Mouse (Mus musculus) forebrain, postnatal 0 days (tissue): Measurements from ENCODE around the gene Rab3a. TPM values are rescaled to one million over a fixed set of nuclear protein-coding genes. Genes with fewer than 3 reads are reported as not detected.

ENCODE experiments used
- ATAC-seq: fragments of 200-750 bp; cut with Nextera tagmentation; 2 replicates; pipeline ENCODE4 v1.8.0; 2017; ENCODE audit warnings: mild to moderate bottlenecking, moderate library complexity
- DNase-seq: peaks from one replicate; pipeline ENCODE4 v3.0.0-alpha.2; 2015
- H3K27ac ChIP-seq: fragments of 300-500 bp; sonication (generic); 2 replicates; pipeline ENCODE4 v1.5.1; 2014; ENCODE audit warnings: low read depth, mild to moderate bottlenecking, antibody characterized with exemption, low read length, moderate library complexity, mixed read lengths
- H3K27me3 ChIP-seq: fragments of 300-500 bp; sonication (generic); 2 replicates; pipeline ENCODE4 v1.6.1; 2014; ENCODE audit warnings: mild to moderate bottlenecking, low read length, mixed read lengths; ENCODE audit not compliant: insufficient read depth
- H3K36me3 ChIP-seq: fragments of 300-500 bp; sonication (generic); 2 replicates; pipeline ENCODE4 v1.6.1; 2014; ENCODE audit warnings: mild to moderate bottlenecking, moderate library complexity; ENCODE audit not compliant: insufficient read depth
- H3K4me1 ChIP-seq: fragments of 300-500 bp; sonication (generic); 2 replicates; pipeline ENCODE4 v1.6.1; 2014; ENCODE audit warnings: antibody characterized with exemption; ENCODE audit not compliant: insufficient read depth
- H3K4me2 ChIP-seq: fragments of 300-500 bp; sonication (generic); 2 replicates; pipeline ENCODE4 v1.6.1; 2014; ENCODE audit warnings: low read depth, mild to moderate bottlenecking, moderate library complexity
- H3K4me3 ChIP-seq: fragments of 300-500 bp; sonication (generic); 2 replicates; pipeline ENCODE4 v1.5.1; 2014; ENCODE audit warnings: low read depth, low read length, mixed read lengths
- H3K9ac ChIP-seq: fragments of 300-500 bp; sonication (generic); 2 replicates; pipeline ENCODE4 v1.6.1; 2014; ENCODE audit warnings: mild to moderate bottlenecking
- H3K9me3 ChIP-seq: fragments of 300-500 bp; sonication (generic); 2 replicates; pipeline ENCODE4 v1.6.1; 2016; ENCODE audit warnings: low read length
- CTCF ChIP-seq: sonication (generic); IDR thresholded peaks from 2 replicates; pipeline ENCODE4 v1.5.1; 2016; ENCODE audit warnings: antibody characterized with exemption, control low read depth, low read depth
- WGBS: fragments of 180-500 bp; shearing (Covaris S2); extraction: QIAGEN DNeasy Blood & Tissue Kit; methylation state at CpG from one replicate; pipeline ENCODE4 v1.1.7; 2014; 5-methylcytosine and 5-hydroxymethylcytosine counted together
- polyA plus RNA-seq: library from polyadenylated mRNA; unstranded; fragments of >200 nt; fragmentation: Nextera tagmentation; extraction: Ambion mirVana; gene quantifications from 2 replicates; pipeline ENCODE4 v1.2.1, GENCODE M21; 2015
- total RNA-seq: library from RNA; depleted of rRNA; stranded (reverse); fragments of >200 nt; gene quantifications from 2 replicates; pipeline ENCODE4 v1.2.3, GENCODE M21; 2014

Gene Rab3a
- total and polyA plus RNA-seq, 2 experiments from 2014 or later: 499 to 673 TPM

DNA sequence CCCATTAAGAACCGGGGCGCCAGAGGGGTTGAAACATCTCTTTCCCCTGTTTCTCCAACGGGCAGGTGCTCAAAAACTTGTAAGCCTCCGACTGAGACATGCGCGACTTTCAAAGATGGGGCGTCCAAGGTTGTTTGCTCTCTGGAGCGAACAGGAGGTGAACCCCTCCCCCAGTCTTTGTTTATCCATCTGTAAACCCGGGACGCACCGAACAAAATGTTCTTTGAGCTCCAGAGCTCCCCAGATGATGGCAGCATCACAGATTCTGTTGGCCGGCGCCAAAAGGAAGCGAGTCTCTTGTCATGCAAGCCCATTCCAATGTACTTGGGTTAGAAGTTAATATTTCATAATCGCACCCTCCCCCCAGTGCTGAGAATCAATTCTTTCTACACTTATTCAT, 43.8 kb downstream of the Rab3a start:
- no peak overlapping the region for H3K27ac ChIP-seq
- peak overlapping the region; percentile 94 for H3K4me2 ChIP-seq
- H3K36me3 ChIP-seq: no peaks in the 10 kb centered on the region
- peaks cover 5% of the 10 kb centered on the region for H3K27me3 ChIP-seq
- DNase-seq (peak; percentile 49), ATAC-seq (no peak)
- peaks cover 22% of the 10 kb centered on the region for H3K4me1 ChIP-seq
- 11% methylated on average over 15 of the region's 15 CpGs for WGBS
- H3K9me3 ChIP-seq: no peaks in the 10 kb centered on the region
- TF ChIP-seq CTCF: no peak
- H3K9ac ChIP-seq: peak overlapping the region; percentile 59; the same call in 1 of the 2 replicates
- peak overlapping the region; percentile 62 for H3K4me3 ChIP-seq

DNA sequence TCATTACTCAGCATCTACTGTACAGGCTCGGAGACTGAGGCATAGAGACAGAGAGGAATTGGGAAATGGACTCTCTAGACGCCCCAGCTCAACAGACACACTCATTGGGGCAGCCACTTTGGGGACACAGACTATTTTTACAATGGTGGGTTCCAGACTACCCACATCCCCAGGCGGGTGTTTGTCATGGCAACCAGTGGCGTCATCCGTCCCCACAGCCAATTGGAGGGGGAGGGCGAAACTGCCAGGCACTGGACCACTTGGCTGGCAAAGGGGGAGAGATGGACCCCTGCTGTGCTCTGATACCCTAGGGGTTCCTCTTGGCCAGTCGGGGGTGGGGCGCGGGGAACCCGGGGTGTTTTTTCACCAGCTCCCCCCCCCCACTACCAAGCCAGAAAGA, 46.2 kb downstream of the Rab3a start:
- H3K36me3 ChIP-seq: no peaks in the 10 kb centered on the region
- H3K4me1 ChIP-seq: peaks cover 30% of the 10 kb centered on the region
- no peaks in the 10 kb centered on the region for H3K9me3 ChIP-seq
- no peak for TF ChIP-seq CTCF
- H3K4me2 ChIP-seq: no peak overlapping the region
- 48% methylated on average over 10 of the region's 10 CpGs for WGBS
- H3K27me3 ChIP-seq: peaks cover 14% of the 10 kb centered on the region
- no peak overlapping the region for H3K27ac ChIP-seq
- H3K9ac ChIP-seq: no peak overlapping the region
- H3K4me3 ChIP-seq: no peak overlapping the region
- ATAC-seq: no peak
- DNase-seq: no peak

DNA sequence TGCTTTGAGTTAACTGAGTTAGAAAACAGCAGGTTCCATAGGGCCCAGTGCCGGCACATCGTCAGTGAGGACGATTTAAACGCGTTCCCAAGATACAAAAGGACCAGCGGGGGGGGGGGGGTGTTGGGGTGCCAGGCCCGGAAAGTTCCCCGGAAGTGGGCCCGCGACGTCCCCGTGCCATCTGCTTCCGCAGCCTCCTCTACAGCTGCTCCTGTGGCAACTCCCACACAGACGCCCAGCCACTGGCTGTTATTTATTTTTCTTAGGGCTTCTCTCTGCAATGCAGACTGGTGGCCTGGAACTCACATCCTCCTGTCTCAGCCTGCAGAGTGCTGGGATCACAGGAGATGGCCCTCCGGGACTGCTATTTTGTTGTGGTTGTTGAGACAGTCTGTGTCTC, 46.7 kb downstream of the Rab3a start:
- TF ChIP-seq CTCF: no peak
- ATAC-seq (no peak), DNase-seq (no peak)
- Histone ChIP-seq H3K9me3 (no peaks in the 10 kb centered on the region), H3K27ac (no peak overlapping the region), H3K4me2 (no peak overlapping the region), H3K27me3 (peaks cover 14% of the 10 kb centered on the region), H3K36me3 (no peaks in the 10 kb centered on the region), H3K4me1 (peaks cover 28% of the 10 kb centered on the region), H3K4me3 (no peak overlapping the region), H3K9ac (no peak overlapping the region)
- 29% methylated on average over 15 of the region's 15 CpGs for WGBS

DNA sequence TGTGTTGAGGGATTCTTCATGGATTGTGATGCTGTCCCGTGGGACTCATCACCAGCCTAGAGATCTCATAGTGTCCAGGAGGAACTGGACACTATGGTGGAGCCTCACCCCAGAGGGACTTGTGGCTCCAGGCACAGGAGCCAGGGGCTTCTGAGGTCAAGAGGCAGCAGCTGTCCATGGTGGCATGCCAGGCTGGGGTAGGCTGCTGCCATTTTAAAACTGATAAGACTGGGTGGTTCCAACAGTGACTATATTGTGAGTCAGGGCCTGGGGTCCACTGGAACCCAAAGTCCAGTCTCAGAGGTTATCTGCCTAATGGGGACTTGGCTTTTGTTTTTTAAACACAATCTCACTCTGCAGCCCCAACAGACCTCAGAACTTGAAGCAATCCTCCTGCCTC, 47.4 kb downstream of the Rab3a start:
- H3K36me3 ChIP-seq: no peaks in the 10 kb centered on the region
- H3K27ac ChIP-seq: no peak overlapping the region
- peaks cover 14% of the 10 kb centered on the region for H3K27me3 ChIP-seq
- ATAC-seq: no peak
- H3K9ac ChIP-seq: no peak overlapping the region
- DNase-seq: no peak
- no peak overlapping the region for H3K4me3 ChIP-seq
- H3K4me2 ChIP-seq: no peak overlapping the region
- no peaks in the 10 kb centered on the region for H3K9me3 ChIP-seq
- WGBS: 97% methylated on average over 1 of the region's 1 CpGs
- TF ChIP-seq CTCF: no peak
- peaks cover 23% of the 10 kb centered on the region; the same call in 1 of the 2 replicates for H3K4me1 ChIP-seq

DNA sequence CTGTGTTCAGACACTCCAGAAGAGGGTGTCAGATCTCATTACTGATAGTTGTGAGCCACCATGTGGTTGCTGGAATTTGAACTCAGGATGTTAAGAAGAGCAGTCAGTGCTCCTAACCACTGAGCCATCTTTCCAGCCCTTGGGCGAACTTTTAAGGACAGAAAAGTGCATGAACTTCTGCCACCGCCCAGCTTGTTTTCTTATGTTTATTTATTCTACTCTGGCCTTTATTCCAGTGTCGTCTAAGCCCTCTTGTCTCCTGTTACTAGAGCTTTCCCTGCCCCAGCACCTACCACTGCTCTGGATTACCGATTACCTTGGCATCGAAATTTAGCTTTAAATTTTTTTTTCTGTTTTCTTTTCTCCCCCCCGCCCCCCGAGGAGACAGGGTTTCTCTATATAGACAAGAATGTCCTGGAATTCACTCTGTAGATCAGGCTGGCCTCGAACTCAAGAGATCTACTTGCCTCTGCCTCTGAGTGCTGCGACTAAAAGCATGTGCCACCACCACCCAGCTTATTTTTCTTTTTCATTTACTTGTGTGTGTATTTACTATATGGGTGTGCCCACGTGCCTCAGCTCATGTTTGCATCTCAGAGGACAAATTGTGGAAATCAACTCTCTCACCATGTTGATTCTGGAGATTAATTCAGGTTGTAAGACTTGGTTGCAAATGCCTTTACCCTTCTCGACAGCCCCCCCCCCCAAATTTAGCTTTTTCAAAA, 48.5 kb downstream of the Rab3a start:
- Histone ChIP-seq H3K27ac (no peak overlapping the region), H3K9me3 (no peaks in the 10 kb centered on the region), H3K4me1 (peaks cover 21% of the 10 kb centered on the region; the same call in 1 of the 2 replicates), H3K4me2 (no peak overlapping the region), H3K9ac (no peak overlapping the region), H3K4me3 (no peak overlapping the region), H3K36me3 (no peaks in the 10 kb centered on the region), H3K27me3 (peaks cover 14% of the 10 kb centered on the region)
- DNase-seq (no peak), ATAC-seq (no peak)
- no peak for TF ChIP-seq CTCF
- WGBS: 77% methylated on average over 11 of the region's 11 CpGs

DNA sequence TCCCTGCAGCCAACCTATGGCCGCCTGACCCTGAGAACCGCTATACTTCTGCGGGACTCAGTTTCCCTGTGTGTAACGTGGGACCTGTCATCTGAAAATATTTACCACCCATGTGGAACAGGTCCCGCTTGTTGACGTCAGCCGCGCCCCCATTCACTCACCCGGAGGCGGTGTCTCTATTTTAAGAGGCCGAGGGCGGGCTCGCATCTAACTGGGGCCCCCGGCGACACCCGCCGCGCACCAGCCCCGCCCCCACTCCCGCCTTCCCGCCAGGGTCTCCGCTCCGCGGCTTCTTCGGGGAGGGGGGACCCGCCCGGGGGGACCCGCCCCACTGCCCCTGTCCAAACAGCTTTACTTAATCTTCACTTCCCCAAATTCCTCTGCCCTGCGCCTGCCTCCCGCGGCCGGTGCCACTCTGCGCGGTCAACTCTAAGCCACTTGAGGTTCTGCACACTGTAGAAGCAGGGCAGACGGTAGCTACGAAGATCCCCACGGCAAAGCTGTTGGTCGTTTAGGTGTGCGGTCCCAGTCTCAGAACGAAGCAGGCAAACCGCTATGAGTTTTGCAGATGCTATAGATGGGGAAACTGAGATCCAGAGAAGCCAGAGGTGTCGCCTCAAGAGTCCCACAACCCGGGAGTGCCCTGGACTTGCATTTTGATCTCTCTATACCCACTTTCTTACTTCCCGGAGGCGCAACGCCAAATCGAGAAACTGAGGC, 49.4 kb downstream of the Rab3a start:
- H3K27ac ChIP-seq: no peak overlapping the region
- no peaks in the 10 kb centered on the region for H3K9me3 ChIP-seq
- H3K36me3 ChIP-seq: no peaks in the 10 kb centered on the region
- no peak for DNase-seq
- peak overlapping the region; percentile 54 for H3K4me3 ChIP-seq
- WGBS: 2% methylated on average over 46 of the region's 47 CpGs
- H3K4me1 ChIP-seq: peaks cover 14% of the 10 kb centered on the region; the same call in 1 of the 2 replicates
- H3K4me2 ChIP-seq: peak overlapping the region; percentile 79
- peak overlapping the region; percentile 37 for H3K9ac ChIP-seq
- peaks cover 14% of the 10 kb centered on the region for H3K27me3 ChIP-seq
- no peak for ATAC-seq
- TF ChIP-seq CTCF: no peak

DNA sequence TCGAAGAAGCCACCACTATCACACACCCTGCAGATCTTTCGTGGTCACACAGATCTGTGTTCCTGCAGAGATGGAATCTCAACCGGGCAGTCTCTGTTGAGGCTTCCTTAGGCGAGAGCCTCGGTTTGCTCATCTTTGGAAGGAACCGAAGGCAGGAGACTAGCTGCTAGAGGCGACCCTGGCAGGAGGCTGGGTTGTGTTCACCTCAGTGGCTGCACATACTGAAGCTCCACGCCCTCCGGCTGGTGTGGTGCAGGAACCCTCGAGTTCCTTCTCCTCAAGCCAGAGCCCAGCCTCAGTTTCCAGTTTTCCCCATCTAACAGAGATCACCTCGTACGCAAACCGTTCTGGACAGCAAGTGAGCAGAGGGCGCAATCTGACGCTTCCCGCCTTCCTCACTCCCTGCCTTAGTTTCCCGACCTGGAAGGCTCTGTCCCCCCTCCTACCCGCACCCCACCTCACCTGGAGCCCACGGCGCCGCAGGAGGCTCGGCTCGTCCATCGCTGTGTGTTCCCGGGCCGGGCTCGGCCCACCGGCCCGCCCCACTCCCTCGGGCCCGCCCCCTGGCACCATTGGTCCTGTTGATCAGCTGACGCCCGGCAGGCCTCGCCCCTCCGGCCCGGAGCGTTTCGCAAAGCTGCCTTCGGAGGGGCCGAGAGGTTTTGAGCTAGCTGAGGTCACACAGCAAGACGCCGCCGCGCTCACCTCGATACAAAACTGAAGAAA, 50.2 kb downstream of the Rab3a start, which contains the start of gene Mast3:
Mast3 (minus strand) TSS at position 574 of the 726 bp plus-strand sequence.
- Histone ChIP-seq H3K36me3 (no peaks in the 10 kb centered on the region), H3K27ac (no peak within 1 kb of the TSS), H3K27me3 (peaks cover 14% of the 10 kb centered on the region), H3K4me1 (peaks cover 14% of the 10 kb centered on the region; the same call in 1 of the 2 replicates), H3K4me2 (peak within 1 kb of the TSS; percentile 79), H3K4me3 (peak within 1 kb of the TSS; percentile 54), H3K9ac (peak within 1 kb of the TSS; percentile 37), H3K9me3 (no peaks in the 10 kb centered on the region)
- DNase-seq (peak; percentile 74), ATAC-seq (peak; percentile 90)
- WGBS: 4% methylated on average over 44 of the region's 45 CpGs
- no peak for TF ChIP-seq CTCF
